Mouse (Mus musculus): ENCODE results near the gene Cp. TPM values are rescaled to one million over a fixed set of nuclear protein-coding genes. Genes with fewer than 3 reads are reported as not detected.

Cp gene
- polyA plus RNA-seq, 1 experiment from 2014 or later: 12.5 TPM

DNA sequence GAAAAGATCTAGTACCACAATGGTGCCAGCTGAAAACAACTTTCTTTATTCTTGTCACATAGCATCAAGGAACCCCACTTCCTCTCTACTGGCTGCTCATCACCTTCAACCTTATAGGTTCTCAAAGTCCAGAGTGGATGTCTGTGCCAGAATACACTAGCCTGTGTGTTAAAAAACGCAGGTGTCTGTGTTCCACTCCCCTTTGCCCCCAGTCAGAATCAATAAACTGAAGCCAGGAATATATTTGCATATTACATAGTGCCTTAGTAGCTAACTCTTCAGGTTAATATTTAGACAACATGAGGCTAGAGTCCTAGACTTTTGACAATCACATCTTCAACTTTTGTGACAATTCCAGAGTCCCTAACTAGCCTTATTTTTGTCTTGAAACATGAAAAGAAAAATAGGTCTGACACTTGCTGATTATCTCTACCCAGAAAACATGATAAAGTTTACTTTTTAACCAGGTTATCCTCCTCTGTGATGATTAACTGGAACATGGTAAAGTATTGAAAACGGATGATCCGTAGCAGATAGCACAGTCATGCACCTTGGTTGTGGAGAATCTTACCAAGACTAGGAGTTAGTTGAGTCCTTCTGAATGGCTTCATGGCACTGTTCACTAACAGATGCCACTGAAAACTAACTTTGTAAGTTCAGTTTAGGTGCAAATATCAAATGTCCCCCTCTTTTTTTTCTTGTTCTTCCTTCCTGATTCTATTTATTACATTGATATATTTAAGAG lies 6.1 kb downstream of the Cp start:
- Histone ChIP-seq H3K27me3 (replicated peaks; ENCODE audit: control insufficient read depth, insufficient read depth, low read length) (no peaks in the 10 kb centered on the region), H3K4me1 (ENCODE audit: control insufficient read depth, insufficient read depth, low read depth, low read length) (no peaks in the 10 kb centered on the region), H3K36me3 (ENCODE audit: control insufficient read depth, insufficient read depth, low read length) (no peaks in the 10 kb centered on the region), H3K9me3 (ENCODE audit: control insufficient read depth, low read length) (no peaks in the 10 kb centered on the region), H3K4me3 (ENCODE audit: low read length) (no peak overlapping the region), H3K9ac (ENCODE audit: low read depth, low read length) (no peak overlapping the region), H3K27ac (ENCODE audit: low read depth, low read length) (no peak overlapping the region), H3K4me2 (ENCODE audit: low read length) (no peak overlapping the region)
- ATAC-seq: no peak
- 89% methylated on average over 3 of the region's 3 CpGs for WGBS

GRCm38 (mm10) chr3:19964625-19965188 lies 7.9 kb downstream of the Cp start:
- Histone ChIP-seq H3K27ac (ENCODE audit: low read depth, low read length) (no peak overlapping the region), H3K4me2 (ENCODE audit: low read length) (no peak overlapping the region), H3K9ac (ENCODE audit: low read depth, low read length) (no peak overlapping the region), H3K9me3 (ENCODE audit: control insufficient read depth, low read length) (no peaks in the 10 kb centered on the region), H3K27me3 (replicated peaks; ENCODE audit: control insufficient read depth, insufficient read depth, low read length) (no peaks in the 10 kb centered on the region), H3K4me3 (ENCODE audit: low read length) (no peak overlapping the region), H3K36me3 (ENCODE audit: control insufficient read depth, insufficient read depth, low read length) (no peaks in the 10 kb centered on the region), H3K4me1 (ENCODE audit: control insufficient read depth, insufficient read depth, low read depth, low read length) (no peaks in the 10 kb centered on the region)
- ATAC-seq: no peak
- WGBS: 76% methylated on average over 2 of the region's 2 CpGs

DNA sequence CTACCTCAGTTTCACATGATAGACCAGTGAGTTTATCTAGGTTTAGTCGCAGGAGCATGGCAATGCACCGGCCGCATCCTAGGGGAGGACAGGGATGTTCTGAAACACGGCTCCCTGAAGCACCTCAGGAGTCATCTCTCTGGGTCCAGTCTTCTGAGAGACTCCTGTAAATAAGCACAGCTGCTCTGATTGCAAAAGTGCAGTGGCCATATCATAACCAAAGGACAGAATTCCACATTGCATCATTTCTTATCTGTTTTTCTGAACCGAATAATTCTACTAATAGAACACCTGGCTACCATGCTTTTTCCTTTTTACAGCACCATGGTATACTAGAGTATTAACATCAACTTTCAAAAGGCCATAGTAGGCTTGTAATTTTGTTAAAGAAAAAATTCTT lies 8.4 kb downstream of the Cp start:
- no peaks in the 10 kb centered on the region for H3K36me3 ChIP-seq (ENCODE audit: control insufficient read depth, insufficient read depth, low read length)
- ATAC-seq: no peak
- H3K4me2 ChIP-seq (ENCODE audit: low read length): no peak overlapping the region
- no peak overlapping the region for H3K9ac ChIP-seq (ENCODE audit: low read depth, low read length)
- H3K27me3 ChIP-seq (replicated peaks; ENCODE audit: control insufficient read depth, insufficient read depth, low read length): no peaks in the 10 kb centered on the region
- no peaks in the 10 kb centered on the region for H3K4me1 ChIP-seq (ENCODE audit: control insufficient read depth, insufficient read depth, low read depth, low read length)
- H3K9me3 ChIP-seq (ENCODE audit: control insufficient read depth, low read length): no peaks in the 10 kb centered on the region
- 85% methylated on average over 5 of the region's 5 CpGs for WGBS
- no peak overlapping the region for H3K4me3 ChIP-seq (ENCODE audit: low read length)
- H3K27ac ChIP-seq (ENCODE audit: low read depth, low read length): no peak overlapping the region

- no peak for ATAC-seq
- WGBS: 57% methylated on average over 4 of the region's 4 CpGs
These were observed 9.2 kb downstream of the Cp start for GRCm38 (mm10) chr3:19966072-19966471.

GRCm38 (mm10) chr3:19978474-19978873 lies 21.6 kb downstream of the Cp start:
- H3K9ac ChIP-seq (ENCODE audit: low read depth, low read length): no peak overlapping the region
- no peaks in the 10 kb centered on the region for H3K36me3 ChIP-seq (ENCODE audit: control insufficient read depth, insufficient read depth, low read length)
- no peak overlapping the region for H3K4me3 ChIP-seq (ENCODE audit: low read length)
- H3K27ac ChIP-seq (ENCODE audit: low read depth, low read length): no peak overlapping the region
- H3K9me3 ChIP-seq (ENCODE audit: control insufficient read depth, low read length): no peaks in the 10 kb centered on the region
- no peaks in the 10 kb centered on the region for H3K4me1 ChIP-seq (ENCODE audit: control insufficient read depth, insufficient read depth, low read depth, low read length)
- no peak for ATAC-seq
- WGBS: 55% methylated on average over 4 of the region's 4 CpGs
- no peak overlapping the region for H3K4me2 ChIP-seq (ENCODE audit: low read length)
- no peaks in the 10 kb centered on the region for H3K27me3 ChIP-seq (replicated peaks; ENCODE audit: control insufficient read depth, insufficient read depth, low read length)

More at GRCm38 (mm10) chr3:19966072-19966471, 9.2 kb downstream of the Cp start:
- no peaks in the 10 kb centered on the region for H3K4me1 ChIP-seq (ENCODE audit: control insufficient read depth, insufficient read depth, low read depth, low read length)
- H3K9ac ChIP-seq (ENCODE audit: low read depth, low read length): no peak overlapping the region
- no peak overlapping the region for H3K4me3 ChIP-seq (ENCODE audit: low read length)
- H3K36me3 ChIP-seq (ENCODE audit: control insufficient read depth, insufficient read depth, low read length): no peaks in the 10 kb centered on the region
- no peak overlapping the region for H3K27ac ChIP-seq (ENCODE audit: low read depth, low read length)
- H3K27me3 ChIP-seq (replicated peaks; ENCODE audit: control insufficient read depth, insufficient read depth, low read length): no peaks in the 10 kb centered on the region
- H3K9me3 ChIP-seq (ENCODE audit: control insufficient read depth, low read length): no peaks in the 10 kb centered on the region
- H3K4me2 ChIP-seq (ENCODE audit: low read length): no peak overlapping the region

DNA sequence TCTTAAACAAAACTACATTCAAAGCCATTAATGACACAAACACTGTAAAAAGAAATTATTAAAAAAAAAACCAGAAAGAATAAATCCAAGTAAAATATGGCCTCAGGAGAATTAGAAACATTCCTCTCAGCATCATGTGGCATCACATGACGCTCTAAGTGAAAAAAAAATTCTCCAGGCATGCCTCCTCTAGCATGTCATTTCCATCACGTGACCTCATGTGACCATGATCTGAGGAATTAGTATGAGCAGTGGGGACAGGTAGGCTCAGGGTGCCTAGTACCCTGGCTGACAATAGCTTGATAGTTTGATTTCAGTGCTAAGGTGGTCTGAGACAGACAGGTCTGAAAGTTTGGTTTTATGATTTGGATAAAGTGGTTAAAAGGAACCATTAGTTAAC lies 24.3 kb downstream of the Cp start:
- no peak for ATAC-seq
- H3K9ac ChIP-seq (ENCODE audit: low read depth, low read length): no peak overlapping the region
- WGBS: 90% methylated on average over 2 of the region's 2 CpGs
- H3K9me3 ChIP-seq (ENCODE audit: control insufficient read depth, low read length): no peaks in the 10 kb centered on the region
- H3K27ac ChIP-seq (ENCODE audit: low read depth, low read length): no peak overlapping the region
- H3K4me2 ChIP-seq (ENCODE audit: low read length): no peak overlapping the region
- H3K36me3 ChIP-seq (ENCODE audit: control insufficient read depth, insufficient read depth, low read length): no peaks in the 10 kb centered on the region
- H3K4me1 ChIP-seq (ENCODE audit: control insufficient read depth, insufficient read depth, low read depth, low read length): no peaks in the 10 kb centered on the region
- no peak overlapping the region for H3K4me3 ChIP-seq (ENCODE audit: low read length)
- no peaks in the 10 kb centered on the region for H3K27me3 ChIP-seq (replicated peaks; ENCODE audit: control insufficient read depth, insufficient read depth, low read length)

DNA sequence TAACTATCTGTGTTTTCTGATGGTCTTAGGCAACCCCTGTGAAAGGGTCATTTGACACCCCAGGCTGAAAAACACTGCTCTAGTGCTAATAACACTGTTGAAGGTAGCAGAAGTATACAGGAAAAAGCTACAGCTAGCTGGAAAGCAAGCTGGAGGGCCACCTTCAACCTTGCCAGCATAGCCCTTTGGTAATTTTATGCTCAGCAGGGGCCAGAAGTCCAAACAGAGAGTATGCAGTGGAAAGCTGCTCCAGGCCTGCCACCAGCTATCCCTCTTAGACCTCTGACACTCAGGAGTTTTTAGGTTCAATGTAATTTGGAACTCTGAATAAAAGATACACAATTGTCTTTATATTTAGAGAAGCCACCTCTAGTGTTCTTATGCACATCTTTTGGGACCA lies 26.0 kb downstream of the Cp start:
- no peak overlapping the region for H3K27ac ChIP-seq (ENCODE audit: low read depth, low read length)
- no peaks in the 10 kb centered on the region for H3K27me3 ChIP-seq (replicated peaks; ENCODE audit: control insufficient read depth, insufficient read depth, low read length)
- no peaks in the 10 kb centered on the region for H3K9me3 ChIP-seq (ENCODE audit: control insufficient read depth, low read length)
- H3K4me3 ChIP-seq (ENCODE audit: low read length): no peak overlapping the region
- H3K9ac ChIP-seq (ENCODE audit: low read depth, low read length): no peak overlapping the region
- no peak overlapping the region for H3K4me2 ChIP-seq (ENCODE audit: low read length)
- no peaks in the 10 kb centered on the region for H3K4me1 ChIP-seq (ENCODE audit: control insufficient read depth, insufficient read depth, low read depth, low read length)
- no peak for ATAC-seq
- no peaks in the 10 kb centered on the region for H3K36me3 ChIP-seq (ENCODE audit: control insufficient read depth, insufficient read depth, low read length)

GRCm38 (mm10) chr3:19986123-19986522 lies 29.3 kb downstream of the Cp start:
- 36% methylated on average over 3 of the region's 3 CpGs for WGBS

DNA sequence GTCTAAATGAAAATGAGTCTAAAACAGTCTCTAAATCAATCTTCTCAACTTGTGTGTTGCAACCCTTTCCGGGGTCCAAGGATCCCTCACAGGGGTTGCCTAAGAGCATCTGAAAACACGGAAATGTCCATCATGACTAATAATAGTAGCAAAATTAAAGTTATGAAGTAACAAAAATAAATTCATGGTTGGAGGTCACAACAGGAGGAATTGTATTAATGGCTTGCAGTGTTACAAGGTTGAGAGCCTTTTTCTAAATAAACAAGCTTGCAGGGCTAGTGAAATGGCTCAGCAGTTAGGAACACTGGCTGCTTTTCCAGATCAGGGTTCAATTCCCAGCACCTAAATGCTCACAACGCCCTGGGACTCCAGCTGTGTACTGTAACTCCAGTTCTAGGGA lies 33.2 kb downstream of the Cp start:
- 82% methylated on average over 3 of the region's 3 CpGs for WGBS

More at GRCm38 (mm10) chr3:19986123-19986522, 29.3 kb downstream of the Cp start:
- ATAC-seq: no peak
- Histone ChIP-seq H3K27ac (ENCODE audit: low read depth, low read length) (no peak overlapping the region), H3K27me3 (replicated peaks; ENCODE audit: control insufficient read depth, insufficient read depth, low read length) (no peaks in the 10 kb centered on the region), H3K4me2 (ENCODE audit: low read length) (no peak overlapping the region), H3K9ac (ENCODE audit: low read depth, low read length) (no peak overlapping the region), H3K9me3 (ENCODE audit: control insufficient read depth, low read length) (no peaks in the 10 kb centered on the region), H3K4me3 (ENCODE audit: low read length) (no peak overlapping the region), H3K4me1 (ENCODE audit: control insufficient read depth, insufficient read depth, low read depth, low read length) (no peaks in the 10 kb centered on the region), H3K36me3 (ENCODE audit: control insufficient read depth, insufficient read depth, low read length) (no peaks in the 10 kb centered on the region)

More for the DNA sequence above, 33.2 kb downstream of the Cp start:
- no peaks in the 10 kb centered on the region for H3K27me3 ChIP-seq (replicated peaks; ENCODE audit: control insufficient read depth, insufficient read depth, low read length)
- H3K9ac ChIP-seq (ENCODE audit: low read depth, low read length): no peak overlapping the region
- no peak overlapping the region for H3K4me3 ChIP-seq (ENCODE audit: low read length)
- no peak for ATAC-seq
- no peak overlapping the region for H3K27ac ChIP-seq (ENCODE audit: low read depth, low read length)
- H3K4me2 ChIP-seq (ENCODE audit: low read length): no peak overlapping the region
- H3K4me1 ChIP-seq (ENCODE audit: control insufficient read depth, insufficient read depth, low read depth, low read length): no peaks in the 10 kb centered on the region
- no peaks in the 10 kb centered on the region for H3K36me3 ChIP-seq (ENCODE audit: control insufficient read depth, insufficient read depth, low read length)
- H3K9me3 ChIP-seq (ENCODE audit: control insufficient read depth, low read length): no peaks in the 10 kb centered on the region

Data from hindbrain, embryonic 16.5 days (tissue).